Mouse (Mus musculus): ENCODE results near the gene Six2.

The Six2 gene

GRCm38 (mm10) chr17:85664202-85664601, 23.9 kb downstream of the Six2 start:
- in situ Hi-C loops (cut with MboI, MseI): loop anchor here (10.0 kb wide), 1 partner anchor 401 kb away; no protein-coding TSS in a partner anchor

DNA sequence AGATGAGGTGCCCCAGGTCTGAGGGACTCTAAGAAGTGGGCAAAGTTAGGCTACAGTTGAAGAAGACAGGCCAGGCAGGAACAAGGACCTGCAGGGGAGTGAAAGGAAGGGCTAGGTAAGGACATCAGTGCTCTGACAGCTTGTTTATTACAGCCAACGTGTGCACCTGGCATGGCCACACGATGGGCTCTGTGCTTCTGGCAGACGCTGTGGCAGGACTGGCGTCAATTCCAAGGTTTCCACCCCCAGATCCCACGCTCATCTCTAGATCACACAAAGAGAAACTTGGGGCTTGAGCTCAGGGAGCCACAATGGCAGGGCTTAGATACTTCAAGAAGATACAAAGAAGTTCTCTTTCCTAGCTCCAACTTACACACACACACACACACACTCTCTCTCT, 26.6 kb downstream of the Six2 start:
- in situ Hi-C loops (cut with MboI, MseI): loop anchor here (10.0 kb wide), 1 partner anchor 403 kb away; no protein-coding TSS in a partner anchor

DNA sequence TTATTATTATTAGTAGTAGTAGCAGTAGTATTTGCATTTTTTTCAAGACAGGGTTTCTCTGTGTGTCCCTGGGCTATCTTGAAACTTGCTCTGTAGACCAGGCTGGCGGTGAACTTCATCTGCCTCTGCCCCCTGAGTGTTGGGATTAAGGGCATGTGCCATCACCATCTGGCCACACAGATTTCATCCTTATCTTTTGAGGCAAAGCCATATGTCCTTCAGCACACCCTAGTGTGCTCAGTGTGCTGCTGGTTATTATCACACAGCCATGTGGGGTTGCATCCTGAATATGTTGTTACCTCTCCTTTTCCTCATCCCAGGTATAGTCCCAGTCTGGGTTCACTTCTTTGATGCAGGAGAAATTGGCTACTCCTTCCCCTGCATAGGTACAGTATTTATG, 28.1 kb downstream of the Six2 start:
- in situ Hi-C loops (cut with MboI, MseI): loop anchor here (10.0 kb wide), 1 partner anchor 405 kb away; no protein-coding TSS in a partner anchor

DNA sequence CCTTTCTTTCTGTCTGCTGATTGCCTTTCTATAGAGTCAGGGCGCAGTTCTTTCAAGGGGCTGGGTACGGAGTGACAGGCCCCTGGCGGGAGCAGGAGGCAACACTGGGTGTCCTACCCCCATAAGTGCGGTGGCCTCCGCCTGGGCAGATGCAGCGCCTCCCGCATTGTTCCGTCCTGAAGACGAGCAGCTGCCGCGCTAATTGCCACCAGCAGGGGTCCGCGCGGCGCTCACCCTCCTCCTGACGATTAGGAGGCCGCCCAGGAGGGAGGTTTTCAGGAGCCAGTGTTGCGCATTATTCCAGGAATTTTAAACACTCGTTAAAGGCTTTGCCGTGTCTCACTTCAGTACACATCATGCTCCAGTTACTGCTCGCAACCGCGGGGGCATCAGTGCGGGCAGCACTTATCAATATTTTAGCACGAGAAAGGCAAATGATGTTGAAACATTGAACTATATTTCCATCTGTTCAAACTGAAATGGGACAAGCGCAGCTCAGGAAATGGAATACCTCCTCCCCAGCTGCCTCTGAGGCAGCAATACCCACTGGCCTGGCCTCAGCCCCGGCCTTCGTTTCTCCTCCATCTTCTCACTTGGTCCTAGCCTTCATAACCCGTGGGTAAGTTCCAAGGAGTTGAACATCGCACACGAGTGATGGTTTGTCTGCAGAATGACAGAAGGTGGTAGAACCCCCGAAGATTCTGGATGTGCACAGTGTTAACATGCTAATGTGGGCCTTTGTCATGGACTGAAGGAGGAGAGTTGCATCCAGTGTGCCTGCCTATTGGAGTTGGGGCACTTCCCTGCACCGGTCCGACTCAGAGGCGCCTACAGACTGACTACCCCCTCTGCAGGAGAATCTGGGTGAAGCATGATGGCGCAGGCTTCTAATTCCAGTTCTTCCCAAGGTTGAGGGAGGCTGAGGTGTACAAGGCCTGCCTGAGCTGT, 42.1 kb downstream of the Six2 start:
- in situ Hi-C loops (cut with MboI, MseI): loop anchor here (25.0 kb wide), 1 partner anchor 809 kb away; no protein-coding TSS in a partner anchor

- in situ Hi-C loops (cut with MboI, MseI): loop anchor here (25.0 kb wide), 1 partner anchor 808 kb away; no protein-coding TSS in a partner anchor
These were observed 42.8 kb downstream of the Six2 start for GRCm38 (mm10) chr17:85645312-85645711.

- in situ Hi-C loops (cut with MboI, MseI): loop anchor here (25.0 kb wide), 1 partner anchor 801 kb away; no protein-coding TSS in a partner anchor
These were observed 50.2 kb downstream of the Six2 start for GRCm38 (mm10) chr17:85637876-85638275.
